Mouse (Mus musculus) lung, postnatal 0 days (tissue): ENCODE data around the gene Pigw. TPM values are rescaled to one million over a fixed set of nuclear protein-coding genes. Genes with fewer than 3 reads are reported as not detected.

Experiments used
- ATAC-seq: fragments of 200-750 bp; cut with Nextera tagmentation; 2 replicates; pipeline ENCODE4 v1.8.0; 2017; ENCODE audit warnings: moderate library complexity
- DNase-seq: peaks from one replicate; pipeline ENCODE4 v3.0.0-alpha.2; 2016; ENCODE audit warnings: low spot score
- H3K27ac ChIP-seq: fragments of 300-500 bp; sonication (generic); 2 replicates; pipeline ENCODE4 v1.5.1; 2014; ENCODE audit warnings: antibody characterized with exemption, mild to moderate bottlenecking, low read length, mixed read lengths
- H3K27me3 ChIP-seq: fragments of 300-500 bp; sonication (generic); replicated peaks from 2 replicates; pipeline ENCODE4 v1.6.1; 2014; ENCODE audit warnings: low read length, mixed read lengths; ENCODE audit not compliant: insufficient read depth
- H3K36me3 ChIP-seq: fragments of 300-500 bp; sonication (generic); 2 replicates; pipeline ENCODE4 v1.6.1; 2014; ENCODE audit warnings: low read length, mixed read lengths; ENCODE audit not compliant: insufficient read depth
- H3K4me1 ChIP-seq: fragments of 300-500 bp; sonication (generic); 2 replicates; pipeline ENCODE4 v1.6.1; 2014; ENCODE audit warnings: antibody characterized with exemption, low read depth, low read length, mixed read lengths; ENCODE audit not compliant: insufficient read depth
- H3K4me2 ChIP-seq: fragments of 300-500 bp; sonication (generic); replicated peaks from 2 replicates; pipeline ENCODE4 v1.6.1; 2014; ENCODE audit warnings: low read depth, mild to moderate bottlenecking, low read length, moderate library complexity, mixed read lengths
- H3K4me3 ChIP-seq: fragments of 300-500 bp; sonication (generic); 2 replicates; pipeline ENCODE4 v1.5.1; 2014; ENCODE audit warnings: low read depth, low read length
- H3K9ac ChIP-seq: fragments of 300-500 bp; sonication (generic); replicated peaks from 2 replicates; pipeline ENCODE4 v1.6.1; 2014; ENCODE audit warnings: low read depth, mild to moderate bottlenecking
- H3K9me3 ChIP-seq: fragments of 300-500 bp; sonication (generic); 2 replicates; pipeline ENCODE4 v1.6.1; 2016; ENCODE audit warnings: low read length, mixed read lengths
- CTCF ChIP-seq: IDR thresholded peaks from 2 replicates; pipeline ENCODE4 v1.5.1; 2016; ENCODE audit warnings: antibody characterized with exemption, mild to moderate bottlenecking
- EP300 ChIP-seq: IDR thresholded peaks from 2 replicates; pipeline ENCODE4 v1.6.1; 2016; ENCODE audit warnings: antibody characterized with exemption, mild to moderate bottlenecking, control low read depth
- WGBS: fragments of 180-500 bp; shearing (Covaris S2); extraction: QIAGEN DNeasy Blood & Tissue Kit; methylation state at CpG from one replicate; pipeline ENCODE4 v1.1.7; 2014; 5-methylcytosine and 5-hydroxymethylcytosine counted together
- polyA plus RNA-seq: library from polyadenylated mRNA; unstranded; fragments of >200 nt; fragmentation: Nextera tagmentation; extraction: Ambion mirVana; gene quantifications from 2 replicates; pipeline ENCODE4 v1.2.1, GENCODE M21; 2015

The Pigw gene
- polyA plus RNA-seq, 1 experiment from 2014 or later, result 1.1 TPM

GRCm38 (mm10) chr11:84916053-84916702 lies 36.1 kb upstream of the Pigw start, which contains the start of gene Znhit3:
Gene Znhit3, minus strand, starts transcription at chr11:84916366.
- Histone ChIP-seq H3K9me3 (no peaks in the 10 kb centered on the region), H3K36me3 (0 out of 2 replicates have a peak, but pooled peaks cover 4% of the 10 kb centered on the region), H3K27ac (peak within 1 kb of the TSS; percentile 26; the same call in 1 of the 2 replicates), H3K27me3 (no peaks in the 10 kb centered on the region), H3K4me2 (peak within 1 kb of the TSS; percentile 78), H3K4me3 (peak within 1 kb of the TSS; percentile 81), H3K9ac (peak within 1 kb of the TSS; percentile 75), H3K4me1 (no peaks in the 10 kb centered on the region; the same call in 1 of the 2 replicates)
- TF ChIP-seq EP300, result no peak
- TF ChIP-seq CTCF, result peak; percentile 30
- DNase-seq (peak; percentile 96), ATAC-seq (peak; percentile 94)
- 3% methylated on average over 34 of the region's 34 CpGs for WGBS

GRCm38 (mm10) chr11:84914673-84915072 lies 34.6 kb upstream of the Pigw start:
- TF ChIP-seq EP300, result no peak
- TF ChIP-seq CTCF, result no peak; the same call in 1 of the 2 replicates
- H3K4me1 ChIP-seq, result no peaks in the 10 kb centered on the region; the same call in 1 of the 2 replicates
- DNase-seq (no peak), ATAC-seq (no peak)
- no peaks in the 10 kb centered on the region for H3K9me3 ChIP-seq
- 81% methylated on average over 5 of the region's 5 CpGs for WGBS
- H3K4me3 ChIP-seq, result no peak overlapping the region
- H3K27me3 ChIP-seq, result no peaks in the 10 kb centered on the region
- H3K27ac ChIP-seq, result no peak overlapping the region
- 0 out of 2 replicates have a peak, but pooled peaks cover 4% of the 10 kb centered on the region for H3K36me3 ChIP-seq
- no peak overlapping the region for H3K9ac ChIP-seq
- H3K4me2 ChIP-seq, result no peak overlapping the region

GRCm38 (mm10) chr11:84910411-84910810 lies 30.3 kb upstream of the Pigw start:
- DNase-seq (no peak), ATAC-seq (no peak)
- no peaks in the 10 kb centered on the region for H3K27me3 ChIP-seq
- TF ChIP-seq EP300, result no peak
- no peak for TF ChIP-seq CTCF
- H3K4me2 ChIP-seq, result no peak overlapping the region
- H3K4me1 ChIP-seq, result no peaks in the 10 kb centered on the region
- no peak overlapping the region for H3K4me3 ChIP-seq
- peaks cover 19% of the 10 kb centered on the region; the same call in 1 of the 2 replicates for H3K36me3 ChIP-seq
- H3K9me3 ChIP-seq, result no peaks in the 10 kb centered on the region
- no peak overlapping the region for H3K27ac ChIP-seq
- 81% methylated on average over 4 of the region's 4 CpGs for WGBS
- no peak overlapping the region for H3K9ac ChIP-seq

- H3K9ac ChIP-seq, result no peak overlapping the region
- H3K4me3 ChIP-seq, result no peak overlapping the region
- no peak for TF ChIP-seq EP300
- no peak for TF ChIP-seq CTCF
- peaks cover 19% of the 10 kb centered on the region; the same call in 1 of the 2 replicates for H3K36me3 ChIP-seq
- H3K4me1 ChIP-seq, result no peaks in the 10 kb centered on the region
- ATAC-seq (no peak), DNase-seq (no peak)
- no peak overlapping the region for H3K27ac ChIP-seq
- no peaks in the 10 kb centered on the region for H3K27me3 ChIP-seq
- no peak overlapping the region for H3K4me2 ChIP-seq
- WGBS, result 93% methylated on average over 6 of the region's 6 CpGs
- H3K9me3 ChIP-seq, result no peaks in the 10 kb centered on the region
Observed at GRCm38 (mm10) chr11:84908480-84908879, 28.4 kb upstream of the Pigw start.

GRCm38 (mm10) chr11:84907081-84907480 lies 27.0 kb upstream of the Pigw start:
- H3K4me1 ChIP-seq, result no peaks in the 10 kb centered on the region
- no peak overlapping the region for H3K4me2 ChIP-seq
- no peaks in the 10 kb centered on the region for H3K9me3 ChIP-seq
- peaks cover 23% of the 10 kb centered on the region; the same call in 1 of the 2 replicates for H3K36me3 ChIP-seq
- 76% methylated on average over 3 of the region's 3 CpGs for WGBS
- H3K27me3 ChIP-seq, result no peaks in the 10 kb centered on the region
- DNase-seq (no peak), ATAC-seq (no peak)
- H3K4me3 ChIP-seq, result no peak overlapping the region
- no peak overlapping the region for H3K27ac ChIP-seq
- H3K9ac ChIP-seq, result no peak overlapping the region
- TF ChIP-seq EP300 (no peak), CTCF (no peak)

GRCm38 (mm10) chr11:84904597-84905144 lies 24.6 kb upstream of the Pigw start:
- peaks cover 34% of the 10 kb centered on the region; the same call in 1 of the 2 replicates for H3K36me3 ChIP-seq

More at GRCm38 (mm10) chr11:84904597-84905144, 24.6 kb upstream of the Pigw start:
- H3K27me3 ChIP-seq, result no peaks in the 10 kb centered on the region
- no peak overlapping the region for H3K9ac ChIP-seq
- TF ChIP-seq CTCF (no peak), EP300 (no peak)
- H3K4me1 ChIP-seq, result no peaks in the 10 kb centered on the region
- WGBS, result 83% methylated on average over 9 of the region's 9 CpGs
- H3K9me3 ChIP-seq, result no peaks in the 10 kb centered on the region
- DNase-seq, result no peak
- H3K4me3 ChIP-seq, result no peak overlapping the region
- no peak overlapping the region for H3K27ac ChIP-seq
- ATAC-seq, result no peak
- no peak overlapping the region for H3K4me2 ChIP-seq
